Comparison of ENCODE assay signal across 8 mouse cellular contexts in genomic region chr4:133966271-133966940, GRCm38 (mm10). TPM values are rescaled to one million over a fixed set of nuclear protein-coding genes. Genes with fewer than 3 reads are reported as not detected.
DNase-seq lines count a peak whose midpoint lies in the region; ATAC-seq and TF ChIP-seq lines count a peak whose summit lies in the region.

No protein-coding gene starts in this region.

- WGBS in forebrain, embryonic 14.5 days, result 46% methylated on average over 12 of the region's 12 CpGs
- WGBS in liver, embryonic 14.5 days (ENCODE audit: insufficient replicate concordance), result 34% methylated on average over 12 of the region's 12 CpGs

- ATAC-seq in forebrain, embryonic 14.5 days, result no peak
- no peak for ATAC-seq in liver, embryonic 14.5 days (ENCODE audit: insufficient read depth)
- ATAC-seq in cerebellum, adult (ENCODE audit: insufficient number of reproducible peaks, low FRiP score, low TSS enrichment), result no peak

- H3K4me3 ChIP-seq in forebrain, embryonic 14.5 days (ENCODE audit: low read depth, low read length), result peak overlapping the region; percentile 76
- peak overlapping the region; percentile 72 to 80 for H3K4me3 ChIP-seq in liver, embryonic 14.5 days (ENCODE audit: insufficient read depth in 1 of 2, low read depth in 2 of 2, low read length in 2 of 2)

- H3K4me1 ChIP-seq in forebrain, embryonic 14.5 days (ENCODE audit: control insufficient read depth, insufficient read depth, low read length), result peaks cover 42% of the 10 kb centered on the region
- peaks cover 14 to 16% of the 10 kb centered on the region in 2 experiments for H3K4me1 ChIP-seq in liver, embryonic 14.5 days (replicated peaks; ENCODE audit: control insufficient read depth in 2 of 2, insufficient read depth in 2 of 2, low read length in 1 of 2)

- no peak for TF ChIP-seq CTCF in liver, embryonic 14.5 days (IDR thresholded peaks at IDR 0.05; ENCODE audit: low read depth)

- peak overlapping the region; percentile 99; the same call in 1 of the 2 replicates for H3K27ac ChIP-seq in forebrain, embryonic 14.5 days (ENCODE audit: low read depth, low read length)
- peak overlapping the region; percentile 23 for H3K27ac ChIP-seq in liver, embryonic 14.5 days

- DNase-seq in heart, adult 11 months, result peak; percentile 86
- no peak for DNase-seq in heart, adult 18-20 months
- peak; percentile 26 for DNase-seq in 416B (ENCODE audit: low read depth)
- no peak for DNase-seq in forebrain, embryonic 14.5 days (ENCODE audit: low spot score)
- no peak for DNase-seq in liver, embryonic 14.5 days (ENCODE audit: low read depth in 3 of 3, low spot score in 3 of 3)
- no peak for DNase-seq in urinary bladder, postnatal 25 days (ENCODE audit: low spot score)
- no peak for DNase-seq in right cerebral cortex, postnatal 36 days (ENCODE audit: low spot score in 2 of 2)

- H3K9ac ChIP-seq in forebrain, embryonic 14.5 days (ENCODE audit: low read length), result peak overlapping the region; percentile 96
- H3K9ac ChIP-seq in liver, embryonic 14.5 days (replicated peaks), result peak overlapping the region; percentile 84

- TF ChIP-seq EP300 in liver, embryonic 14.5 days (IDR thresholded peaks at IDR 0.05; ENCODE audit: low read depth), result no peak

- peaks cover 39% of the 10 kb centered on the region for H3K36me3 ChIP-seq in forebrain, embryonic 14.5 days (ENCODE audit: control insufficient read depth, insufficient read depth, low read length)
- H3K36me3 ChIP-seq in liver, embryonic 14.5 days (replicated peaks; ENCODE audit: control insufficient read depth, insufficient read depth, low read depth), result peaks cover 30% of the 10 kb centered on the region

- H3K27me3 ChIP-seq in forebrain, embryonic 14.5 days (replicated peaks; ENCODE audit: control insufficient read depth, insufficient read depth, low read length), result no peaks in the 10 kb centered on the region
- H3K27me3 ChIP-seq in liver, embryonic 14.5 days (ENCODE audit: control insufficient read depth, insufficient read depth, low read length), result no peaks in the 10 kb centered on the region

- H3K9me3 ChIP-seq in forebrain, embryonic 14.5 days (replicated peaks; ENCODE audit: control insufficient read depth, low read length), result no peaks in the 10 kb centered on the region
- no peaks in the 10 kb centered on the region for H3K9me3 ChIP-seq in liver, embryonic 14.5 days (ENCODE audit: control insufficient read depth, low read length)

- peak overlapping the region; percentile 71 for H3K4me2 ChIP-seq in forebrain, embryonic 14.5 days (ENCODE audit: low read length)
- peak overlapping the region; percentile 98 for H3K4me2 ChIP-seq in liver, embryonic 14.5 days (ENCODE audit: low read depth)

RNA-seq across cellular contexts. Expression of gene Hmgn2, which starts 2.0 kb away (rescaled TPM):
- 100 to 1,000 TPM; 106 to 113 TPM for total RNA-seq in heart, adult 18-20 months (2021)
- 2,465 and 2,793 TPM in 2 replicates for polyA plus RNA-seq in forebrain, embryonic 14.5 days (2014; fragmentation: Nextera tagmentation; extraction: Ambion mirVana)
- 120 and 233 TPM in 2 replicates for polyA plus RNA-seq in liver, embryonic 14.5 days (2012; rRNA removed)
- 665 and 670 TPM in 2 replicates for polyA plus RNA-seq in liver, embryonic 14.5 days (2014; fragmentation: Nextera tagmentation; extraction: Ambion mirVana)

RNA-seq across cellular contexts. Expression of gene Dhdds, which starts 34.3 kb away (rescaled TPM):
- 10 to 100 TPM; 29.9 to 31.9 TPM for total RNA-seq in heart, adult 18-20 months (2021)
- polyA plus RNA-seq in forebrain, embryonic 14.5 days (2014; fragmentation: Nextera tagmentation; extraction: Ambion mirVana), result 52.7 and 57.0 TPM in 2 replicates
- 10.5 and 13.3 TPM in 2 replicates for polyA plus RNA-seq in liver, embryonic 14.5 days (2012; rRNA removed)
- polyA plus RNA-seq in liver, embryonic 14.5 days (2014; fragmentation: Nextera tagmentation; extraction: Ambion mirVana), result 16.8 and 17.8 TPM in 2 replicates

RNA-seq across cellular contexts. Expression of gene Lin28a, which starts 52.2 kb away (rescaled TPM):
- total RNA-seq in heart, adult 18-20 months (2021), result not detected
- polyA plus RNA-seq in forebrain, embryonic 14.5 days (2014; fragmentation: Nextera tagmentation; extraction: Ambion mirVana), result not detected in 2 replicates
- polyA plus RNA-seq in liver, embryonic 14.5 days (2012; rRNA removed), result 0.70 and 0.95 TPM in 2 replicates
- polyA plus RNA-seq in liver, embryonic 14.5 days (2014; fragmentation: Nextera tagmentation; extraction: Ambion mirVana), result 0.28 and 0.42 TPM in 2 replicates

Comparison
In these comparisons a context has a peak if more than half of its experiments do, and no peak if none do; other contexts are left out.
1. DNase-seq: peak in heart, adult 11 months (single experiment) and 416B (single experiment); none in heart, adult 18-20 months (0 of 2), forebrain, embryonic 14.5 days (single experiment), liver, embryonic 14.5 days (0 of 3), urinary bladder, postnatal 25 days (single experiment) and right cerebral cortex, postnatal 36 days (0 of 2).